Mouse (Mus musculus) midbrain, postnatal 0 days (tissue): ENCODE measurements around the gene Cd40. TPM values are rescaled to one million over a fixed set of nuclear protein-coding genes. Genes with fewer than 3 reads are reported as not detected.

Experiments used
- ATAC-seq: fragments of 200-750 bp; cut with Nextera tagmentation; 2 replicates; pipeline ENCODE4 v1.8.0; 2017; ENCODE audit warnings: moderate number of reproducible peaks, mild to moderate bottlenecking, moderate TSS enrichment, moderate library complexity; ENCODE audit not compliant: low FRiP score
- DNase-seq: peaks from one replicate; pipeline ENCODE4 v3.0.0-alpha.2; 2015; ENCODE audit warnings: low spot score
- H3K27ac ChIP-seq: fragments of 300-500 bp; sonication (generic); 2 replicates; pipeline ENCODE4 v1.5.1; 2014; ENCODE audit warnings: low read depth, mild to moderate bottlenecking, low read length, mixed read lengths
- H3K27me3 ChIP-seq: fragments of 300-500 bp; sonication (generic); 2 replicates; pipeline ENCODE4 v1.6.1; 2014; ENCODE audit warnings: low read length, control low read depth, mixed read lengths; ENCODE audit not compliant: insufficient read depth
- H3K36me3 ChIP-seq: fragments of 300-500 bp; sonication (generic); 2 replicates; pipeline ENCODE4 v1.6.1; 2014; ENCODE audit warnings: low read length, control low read depth, mixed read lengths; ENCODE audit not compliant: insufficient read depth
- H3K4me1 ChIP-seq: fragments of 300-500 bp; sonication (generic); 2 replicates; pipeline ENCODE4 v1.6.1; 2014; ENCODE audit warnings: mild to moderate bottlenecking, control low read depth, antibody characterized with exemption, low read length, mixed read lengths; ENCODE audit not compliant: insufficient read depth
- H3K4me2 ChIP-seq: fragments of 300-500 bp; sonication (generic); 2 replicates; pipeline ENCODE4 v1.6.1; 2014; ENCODE audit warnings: low read depth, mild to moderate bottlenecking, low read length, mixed read lengths; ENCODE audit not compliant: poor library complexity, severe bottlenecking
- H3K4me3 ChIP-seq: fragments of 300-500 bp; sonication (generic); 2 replicates; pipeline ENCODE4 v1.5.1; 2014; ENCODE audit warnings: low read depth, mild to moderate bottlenecking, low read length, moderate library complexity
- H3K9ac ChIP-seq: fragments of 300-500 bp; sonication (generic); replicated peaks from 2 replicates; pipeline ENCODE4 v1.6.1; 2014; ENCODE audit warnings: mild to moderate bottlenecking, low read length, moderate library complexity, mixed read lengths; ENCODE audit not compliant: poor library complexity, severe bottlenecking
- H3K9me3 ChIP-seq: fragments of 300-500 bp; sonication (generic); 2 replicates; pipeline ENCODE4 v1.6.1; 2016; ENCODE audit warnings: low read length, control low read depth
- CTCF ChIP-seq: IDR thresholded peaks from 2 replicates; pipeline ENCODE4 v1.5.1; 2016; ENCODE audit warnings: antibody characterized with exemption, mild to moderate bottlenecking
- WGBS: fragments of 180-500 bp; shearing (Covaris S2); extraction: QIAGEN DNeasy Blood & Tissue Kit; methylation state at CpG from one replicate; pipeline ENCODE4 v1.1.7; 2014; 5-methylcytosine and 5-hydroxymethylcytosine counted together
- polyA plus RNA-seq: library from polyadenylated mRNA; unstranded; fragments of >200 nt; fragmentation: Nextera tagmentation; extraction: Ambion mirVana; gene quantifications from 2 replicates; pipeline ENCODE4 v1.2.1, GENCODE M21; 2015
- total RNA-seq: library from RNA; depleted of rRNA; stranded (reverse); fragments of >200 nt; gene quantifications from 2 replicates; pipeline ENCODE4 v1.2.3, GENCODE M21; 2014; rRNA removed

Cd40 gene
- total and polyA plus RNA-seq, 2 experiments from 2014 or later = 4.4 to 5.9 TPM

- no peak overlapping the region for H3K27ac ChIP-seq
- peak; percentile 86 for DNase-seq
- H3K4me2 ChIP-seq = no peak overlapping the region; the same call in 1 of the 2 replicates
- H3K4me3 ChIP-seq = peak overlapping the region; percentile 5; the same call in 1 of the 2 replicates
- peaks cover 21% of the 10 kb centered on the region for H3K27me3 ChIP-seq
- peak; percentile 78 for TF ChIP-seq CTCF
- no peaks in the 10 kb centered on the region for H3K9me3 ChIP-seq
- WGBS = 3% methylated on average over 54 of the region's 54 CpGs
- H3K9ac ChIP-seq = no peak overlapping the region
- H3K36me3 ChIP-seq = no peaks in the 10 kb centered on the region
- no peaks in the 10 kb centered on the region for H3K4me1 ChIP-seq
- peak; percentile 69 for ATAC-seq
Measured at GRCm38 (mm10) chr2:165112149-165112548, 56.7 kb downstream of the Cd40 start.

- peak; percentile 24 for DNase-seq
- no peak for ATAC-seq
Measured at GRCm38 (mm10) chr2:165113733-165114132, 58.3 kb downstream of the Cd40 start.

DNA sequence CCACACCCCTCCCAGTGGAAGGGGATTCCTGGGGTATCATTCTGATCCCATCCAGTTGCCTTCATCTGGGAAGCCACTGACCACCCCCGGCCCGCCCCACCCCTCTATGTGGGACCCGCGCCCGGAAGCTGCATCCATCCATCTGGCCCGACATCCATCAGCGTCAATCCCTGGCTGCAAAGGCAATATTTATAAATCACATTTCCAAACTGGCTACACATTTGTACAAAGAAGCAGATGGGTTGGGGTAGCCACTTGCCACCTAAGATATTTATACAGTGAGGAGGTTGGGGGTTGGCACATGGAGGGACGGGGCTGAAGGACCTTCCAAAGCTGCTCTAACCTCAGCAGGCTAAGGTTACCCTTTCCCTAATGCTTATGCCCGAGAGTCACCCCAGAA lies 65.3 kb downstream of the Cd40 start:
- ATAC-seq (no peak), DNase-seq (no peak)
- no peak for TF ChIP-seq CTCF
- Histone ChIP-seq H3K36me3 (peaks cover 13% of the 10 kb centered on the region), H3K9me3 (no peaks in the 10 kb centered on the region), H3K4me1 (no peaks in the 10 kb centered on the region), H3K27ac (no peak overlapping the region), H3K4me2 (no peak overlapping the region), H3K9ac (no peak overlapping the region), H3K4me3 (no peak overlapping the region), H3K27me3 (peaks cover 8% of the 10 kb centered on the region; the same call in 1 of the 2 replicates)
- 85% methylated on average over 9 of the region's 9 CpGs for WGBS

More at GRCm38 (mm10) chr2:165113733-165114132, 58.3 kb downstream of the Cd40 start:
- Histone ChIP-seq H3K27me3 (peaks cover 21% of the 10 kb centered on the region), H3K4me1 (no peaks in the 10 kb centered on the region), H3K4me2 (no peak overlapping the region), H3K4me3 (no peak overlapping the region), H3K36me3 (no peaks in the 10 kb centered on the region), H3K9ac (no peak overlapping the region), H3K27ac (no peak overlapping the region), H3K9me3 (no peaks in the 10 kb centered on the region)
- 41% methylated on average over 11 of the region's 11 CpGs for WGBS
- TF ChIP-seq CTCF = no peak

DNA sequence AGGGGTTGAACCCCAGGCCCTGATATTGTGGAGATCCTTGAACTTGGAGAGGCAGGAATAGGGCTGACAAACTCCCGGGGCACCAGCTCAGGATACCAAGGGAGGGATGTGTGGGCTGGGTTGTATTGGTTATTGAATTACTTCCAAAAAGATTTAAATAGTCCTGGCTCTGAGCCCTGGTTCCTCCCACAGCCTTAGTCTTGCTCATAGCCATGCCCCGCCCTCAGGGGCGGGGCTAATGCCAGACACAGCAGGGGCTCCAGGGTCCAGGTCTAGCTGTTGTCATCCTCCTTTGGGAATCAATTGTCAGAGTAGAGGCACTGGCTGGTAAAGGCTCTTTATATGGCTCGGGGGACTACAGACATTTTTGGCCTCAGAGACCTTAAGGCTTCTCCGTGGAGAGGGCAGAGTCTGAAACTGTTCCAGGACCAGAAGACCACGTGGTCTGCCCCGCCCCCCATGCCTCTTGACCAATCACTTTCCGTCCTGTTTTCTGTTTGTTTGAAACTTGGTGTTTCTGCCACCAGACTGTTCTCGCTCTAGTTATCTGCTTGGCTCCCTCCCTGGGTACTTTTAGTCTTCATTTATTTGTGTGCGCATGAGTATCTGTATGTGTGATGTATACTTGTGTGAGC lies 65.9 kb downstream of the Cd40 start:
- Histone ChIP-seq H3K36me3 (peaks cover 13% of the 10 kb centered on the region), H3K9ac (no peak overlapping the region), H3K4me2 (no peak overlapping the region), H3K9me3 (no peaks in the 10 kb centered on the region), H3K27me3 (peaks cover 4% of the 10 kb centered on the region; the same call in 1 of the 2 replicates), H3K27ac (no peak overlapping the region), H3K4me1 (no peaks in the 10 kb centered on the region), H3K4me3 (no peak overlapping the region)
- ATAC-seq (0 out of 2 replicates have a peak, but pooled peaks have one; percentile 16), DNase-seq (peak; percentile 58)
- no peak for TF ChIP-seq CTCF
- 40% methylated on average over 10 of the region's 10 CpGs for WGBS

Other genes with a start within 250 kb of the Cd40 start
- gene Zswim1, start 232.9 kb upstream of the Cd40 start, total RNA-seq = 24.8 and 25.1 TPM in 2 replicates
- gene Zswim1, start 232.9 kb upstream of the Cd40 start, polyA plus RNA-seq = 35.3 and 36.0 TPM in 2 replicates
- 1.1 TPM in 1 of 2 replicates, not detected in the other for gene Spata25, start 227.1 kb upstream of the Cd40 start, total RNA-seq
- not detected in 2 replicates for gene Spata25, start 227.1 kb upstream of the Cd40 start, polyA plus RNA-seq
- gene Ctsa, start 222.8 kb upstream of the Cd40 start, total RNA-seq = 110 and 112 TPM in 2 replicates
- 101 and 102 TPM in 2 replicates for gene Ctsa, start 222.8 kb upstream of the Cd40 start, polyA plus RNA-seq
- 10.4 and 11.2 TPM in 2 replicates for gene Neurl2, start 222.2 kb upstream of the Cd40 start, total RNA-seq
- gene Neurl2, start 222.2 kb upstream of the Cd40 start, polyA plus RNA-seq = 7.6 and 7.8 TPM in 2 replicates
- 55.5 and 59.8 TPM in 2 replicates for gene Pltp, start 197.9 kb upstream of the Cd40 start, total RNA-seq
- gene Pltp, start 197.9 kb upstream of the Cd40 start, polyA plus RNA-seq = 85.5 and 87.7 TPM in 2 replicates
- 77.2 and 90.1 TPM in 2 replicates for gene Pcif1, start 176.3 kb upstream of the Cd40 start, total RNA-seq
- gene Pcif1, start 176.3 kb upstream of the Cd40 start, polyA plus RNA-seq = 88.9 and 94.6 TPM in 2 replicates
- 28.9 and 29.0 TPM in 2 replicates for gene Zfp335, start 143.9 kb upstream of the Cd40 start, total RNA-seq
- 11.1 and 11.4 TPM in 2 replicates for gene Zfp335, start 143.9 kb upstream of the Cd40 start, polyA plus RNA-seq
- 7.5 and 13.4 TPM in 2 replicates for gene Mmp9, start 114.8 kb upstream of the Cd40 start, total RNA-seq
- gene Mmp9, start 114.8 kb upstream of the Cd40 start, polyA plus RNA-seq = 7.1 and 8.2 TPM in 2 replicates
- gene Slc12a5, start 94.8 kb upstream of the Cd40 start, total RNA-seq = 311 and 368 TPM in 2 replicates
- 83.5 and 86.4 TPM in 2 replicates for gene Slc12a5, start 94.8 kb upstream of the Cd40 start, polyA plus RNA-seq
- 74.5 and 79.2 TPM in 2 replicates for gene Ncoa5, start 20.8 kb upstream of the Cd40 start, total RNA-seq
- 54.3 and 65.5 TPM in 2 replicates for gene Ncoa5, start 20.8 kb upstream of the Cd40 start, polyA plus RNA-seq
- gene 1700025C18Rik, start 35.1 kb downstream of the Cd40 start, total RNA-seq = not detected in 2 replicates
- not detected in 2 replicates for gene 1700025C18Rik, start 35.1 kb downstream of the Cd40 start, polyA plus RNA-seq
- 41.3 and 47.9 TPM in 2 replicates for gene Cdh22, start 179.2 kb downstream of the Cd40 start, total RNA-seq
- gene Cdh22, start 179.2 kb downstream of the Cd40 start, polyA plus RNA-seq = 21.9 and 23.2 TPM in 2 replicates
- gene Slc35c2, start 232.2 kb downstream of the Cd40 start, total RNA-seq = 89.6 and 98.9 TPM in 2 replicates
- gene Slc35c2, start 232.2 kb downstream of the Cd40 start, polyA plus RNA-seq = 68.7 and 69.3 TPM in 2 replicates